ENCODE assay signal across 8 mouse cellular contexts in genomic region chr1:57774668-57775495, GRCm38 (mm10). TPM values are rescaled to one million over a fixed set of nuclear protein-coding genes. Genes with fewer than 3 reads are reported as not detected.
DNase-seq lines count a peak whose midpoint lies in the region; ATAC-seq and TF ChIP-seq lines count a peak whose summit lies in the region.

No protein-coding gene starts in this region.

- intact Hi-C loops in gastrocnemius, postnatal 14 days (cut with DNase I; ENCODE audit: low total_unique reads): no loop called here
- intact Hi-C loops in left cerebral cortex, postnatal 36 days (cut with DNase I): loop anchor here (2.0 to 5.0 kb wide), 2 partner anchors 172 to 346 kb away; no protein-coding TSS in a partner anchor

- ATAC-seq in hindbrain, postnatal 0 days: peak; percentile 87
- peak; percentile 87 for ATAC-seq in midbrain, embryonic 11.5 days (ENCODE audit: low FRiP score)
- no peak for ATAC-seq in erythroid progenitor cell, adult 5-6 weeks (replicated peaks; ENCODE audit: low FRiP score, poor library complexity, severe bottlenecking)

- no peaks in the 10 kb centered on the region for H3K36me3 ChIP-seq in hindbrain, postnatal 0 days (ENCODE audit: insufficient read depth, low read length)
- no peaks in the 10 kb centered on the region for H3K36me3 ChIP-seq in midbrain, embryonic 11.5 days (ENCODE audit: control insufficient read depth, insufficient read depth, low read length)
- no peaks in the 10 kb centered on the region for H3K36me3 ChIP-seq in spleen, adult 2 months (ENCODE audit: control insufficient read depth, insufficient read depth, low read length)

- peak overlapping the region; percentile 88 for H3K4me2 ChIP-seq in hindbrain, postnatal 0 days (ENCODE audit: low read depth, low read length)
- peak overlapping the region; percentile 85 for H3K4me2 ChIP-seq in midbrain, embryonic 11.5 days

- no peak for TF ChIP-seq CTCF in hindbrain, postnatal 0 days (IDR thresholded peaks at IDR 0.05; ENCODE audit: low read depth)
- TF ChIP-seq CTCF in spleen, adult 2 months (IDR thresholded peaks at IDR 0.05; ENCODE audit: extremely low read depth, insufficient read depth, insufficient read length, insufficient replicate concordance): no peak

- under 1% methylated on average over 102 of the region's 113 CpGs for WGBS in hindbrain, postnatal 0 days
- WGBS in midbrain, embryonic 11.5 days: under 1% methylated on average over 74 of the region's 113 CpGs
- WGBS in spleen, adult 2 months: 1% methylated on average over 93 of the region's 113 CpGs

- H3K27me3 ChIP-seq in hindbrain, postnatal 0 days (ENCODE audit: insufficient read depth, low read length): no peaks in the 10 kb centered on the region
- H3K27me3 ChIP-seq in midbrain, embryonic 11.5 days (ENCODE audit: control insufficient read depth, insufficient read depth, low read length): no peaks in the 10 kb centered on the region
- H3K27me3 ChIP-seq in spleen, adult 2 months (ENCODE audit: control insufficient read depth, insufficient read depth, low read length): peaks cover 12% of the 10 kb centered on the region

- no peaks in the 10 kb centered on the region for H3K9me3 ChIP-seq in hindbrain, postnatal 0 days (ENCODE audit: low read length)
- H3K9me3 ChIP-seq in midbrain, embryonic 11.5 days (ENCODE audit: control insufficient read depth, low read length): no peaks in the 10 kb centered on the region

- DNase-seq in adrenal gland, adult 2 months: peak; percentile 74
- DNase-seq in embryo, embryonic 10 days (ENCODE audit: low spot score): peak; percentile 73
- peak; percentile 79 for DNase-seq in gastrocnemius, postnatal 14 days
- peak; percentile 80 for DNase-seq in hindbrain, postnatal 0 days (ENCODE audit: low spot score)
- peak; percentile 65 to 76 for DNase-seq in left cerebral cortex, postnatal 36 days (ENCODE audit: low spot score in 2 of 2)
- DNase-seq in midbrain, embryonic 11.5 days (ENCODE audit: low spot score, missing footprints): peak; percentile 96
- peak in 1 of 2 experiments; percentile 25 for DNase-seq in spleen, adult 2 months (ENCODE audit: low read depth in 1 of 2, low spot score in 2 of 2)

- no peak for TF ChIP-seq POLR2A in spleen, adult 2 months (IDR thresholded peaks at IDR 0.05; ENCODE audit: low read depth, low read length)

- peak overlapping the region; percentile 86 for H3K9ac ChIP-seq in hindbrain, postnatal 0 days (replicated peaks; ENCODE audit: low read length)
- peak overlapping the region; percentile 91 for H3K9ac ChIP-seq in midbrain, embryonic 11.5 days (ENCODE audit: low read length)

- H3K4me3 ChIP-seq in hindbrain, postnatal 0 days (ENCODE audit: low read length): peak overlapping the region; percentile 87
- peak overlapping the region; percentile 77 for H3K4me3 ChIP-seq in midbrain, embryonic 11.5 days (ENCODE audit: low read depth, low read length)
- peak overlapping the region; percentile 44; the same call in 1 of the 2 replicates for H3K4me3 ChIP-seq in spleen, adult 2 months (ENCODE audit: extremely low read depth, insufficient read depth, insufficient read length)

- H3K27ac ChIP-seq in hindbrain, postnatal 0 days: peak overlapping the region; percentile 95
- peak overlapping the region; percentile 76 for H3K27ac ChIP-seq in midbrain, embryonic 11.5 days (ENCODE audit: low read depth, low read length)
- H3K27ac ChIP-seq in spleen, adult 2 months (ENCODE audit: insufficient read depth, low read length): peak overlapping the region; percentile 50

- no peaks in the 10 kb centered on the region for H3K4me1 ChIP-seq in hindbrain, postnatal 0 days (ENCODE audit: insufficient read depth, low read length)
- H3K4me1 ChIP-seq in midbrain, embryonic 11.5 days (ENCODE audit: control insufficient read depth, insufficient read depth, low read length): peaks cover 3% of the 10 kb centered on the region; the same call in 1 of the 2 replicates
- peaks cover 4% of the 10 kb centered on the region; the same call in 1 of the 2 replicates for H3K4me1 ChIP-seq in spleen, adult 2 months (ENCODE audit: control insufficient read depth, insufficient read depth, insufficient read length)

RNA-seq across cellular contexts. Expression of gene Spats2l, which starts 0.9 kb away (rescaled TPM):
- total RNA-seq in adrenal gland, adult 2 months (2021): 1 to 10 TPM; 3.0 to 6.0 TPM
- polyA plus RNA-seq in adrenal gland, adult 2 months (2012; rRNA removed): 4.6 and 6.6 TPM in 2 replicates
- 10 to 100 TPM; 14.8 to 18.2 TPM for total RNA-seq in gastrocnemius, postnatal 14 days (2021)
- 25.0 and 28.3 TPM in 2 replicates for total RNA-seq in hindbrain, postnatal 0 days (2014; rRNA removed)
- 67.2 and 69.2 TPM in 2 replicates for polyA plus RNA-seq in hindbrain, postnatal 0 days (2015; fragmentation: Nextera tagmentation; extraction: Ambion mirVana)
- total RNA-seq in left cerebral cortex, postnatal 36 days (2021): 10 to 100 TPM; 40.4 to 42.7 TPM
- polyA plus RNA-seq in midbrain, embryonic 11.5 days (2014; fragmentation: Nextera tagmentation; extraction: Ambion mirVana): 31.9 and 33.7 TPM in 2 replicates
- 0.83 and 1.1 TPM in 2 replicates for polyA plus RNA-seq in spleen, adult 2 months (2012; rRNA removed)
- total RNA-seq in erythroid progenitor cell, adult 5-6 weeks (2015; ENCODE audit: low replicate concordance): not detected in 2 replicates
- total RNA-seq in erythroid progenitor cell, adult 5-6 weeks (2017; ENCODE audit: low replicate concordance): not detected in 2 replicates
